Mouse (Mus musculus) neural tube, embryonic 15.5 days (tissue): ENCODE results near the gene Mrvi1. TPM values are rescaled to one million over a fixed set of nuclear protein-coding genes. Genes with fewer than 3 reads are reported as not detected.

Source experiments
- ATAC-seq: fragments of 200-750 bp; cut with Nextera tagmentation; 2 replicates; pipeline ENCODE4 v1.8.0; 2017; ENCODE audit warnings: mild to moderate bottlenecking, moderate TSS enrichment, moderate library complexity; ENCODE audit not compliant: low FRiP score
- H3K27ac ChIP-seq: fragments of 300-500 bp; sonication (generic); replicated peaks from 2 replicates; pipeline ENCODE4 v1.5.1; 2015; ENCODE audit warnings: mild to moderate bottlenecking, inconsistent platforms
- H3K27me3 ChIP-seq: fragments of 300-500 bp; sonication (generic); replicated peaks from 2 replicates; pipeline ENCODE4 v1.6.1; 2015; ENCODE audit warnings: inconsistent platforms
- H3K36me3 ChIP-seq: fragments of 300-500 bp; sonication (generic); 2 replicates; pipeline ENCODE4 v1.6.1; 2015; ENCODE audit warnings: inconsistent platforms
- H3K4me1 ChIP-seq: fragments of 300-500 bp; sonication (generic); 2 replicates; pipeline ENCODE4 v1.6.1; 2015; ENCODE audit warnings: inconsistent platforms
- H3K4me2 ChIP-seq: fragments of 300-500 bp; sonication (generic); 2 replicates; pipeline ENCODE4 v1.6.1; 2015; ENCODE audit warnings: inconsistent platforms, mild to moderate bottlenecking, moderate library complexity
- H3K4me3 ChIP-seq: fragments of 300-500 bp; sonication (generic); replicated peaks from 2 replicates; pipeline ENCODE4 v1.5.1; 2015; ENCODE audit warnings: mild to moderate bottlenecking, inconsistent platforms
- H3K9ac ChIP-seq: fragments of 300-500 bp; sonication (generic); replicated peaks from 2 replicates; pipeline ENCODE4 v1.6.1; 2015; ENCODE audit warnings: mild to moderate bottlenecking, inconsistent platforms
- H3K9me3 ChIP-seq: fragments of 300-500 bp; sonication (generic); replicated peaks from 2 replicates; pipeline ENCODE4 v1.6.1; 2016; ENCODE audit warnings: inconsistent platforms
- WGBS: fragments of 180-500 bp; shearing (Covaris S2); methylation state at CpG from one replicate; pipeline ENCODE4 v1.1.7; 2015; ENCODE audit warnings: mixed read lengths; 5-methylcytosine and 5-hydroxymethylcytosine counted together
- polyA plus RNA-seq: library from polyadenylated mRNA; unstranded; fragments of >200 nt; fragmentation: Nextera tagmentation; extraction: Ambion mirVana; gene quantifications from 2 replicates; pipeline ENCODE4 v1.2.1, GENCODE M21; 2015

The Mrvi1 gene
- polyA plus RNA-seq, 1 experiment from 2014 or later, result 1.4 TPM

DNA sequence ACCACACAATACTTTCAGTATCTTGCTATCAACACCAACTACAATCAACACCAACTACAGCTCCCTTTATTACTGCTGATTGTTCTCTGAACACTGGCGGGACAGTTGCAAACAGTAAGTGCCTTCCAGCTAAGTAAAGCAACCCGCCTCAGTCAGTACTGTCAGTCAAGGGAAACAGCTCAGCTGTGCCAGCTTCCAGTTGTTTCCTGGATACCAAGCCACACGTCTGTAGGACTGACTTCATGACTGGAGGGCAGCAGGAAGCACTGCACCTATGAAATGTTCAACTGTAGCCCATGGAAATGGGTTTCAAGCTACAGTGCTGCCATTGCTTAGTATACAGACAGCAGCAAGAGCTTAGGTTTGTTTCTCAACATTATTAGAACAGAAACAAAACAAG, 147.7 kb downstream of the Mrvi1 start:
- H3K4me2 ChIP-seq, result no peak overlapping the region
- H3K9ac ChIP-seq, result no peak overlapping the region
- ATAC-seq, result no peak
- H3K36me3 ChIP-seq, result peaks cover 15% of the 10 kb centered on the region; the same call in 1 of the 2 replicates
- H3K27ac ChIP-seq, result no peak overlapping the region
- H3K4me1 ChIP-seq, result no peaks in the 10 kb centered on the region
- H3K9me3 ChIP-seq, result no peaks in the 10 kb centered on the region
- no peaks in the 10 kb centered on the region for H3K27me3 ChIP-seq
- 52% methylated on average over 3 of the region's 3 CpGs for WGBS
- no peak overlapping the region for H3K4me3 ChIP-seq

DNA sequence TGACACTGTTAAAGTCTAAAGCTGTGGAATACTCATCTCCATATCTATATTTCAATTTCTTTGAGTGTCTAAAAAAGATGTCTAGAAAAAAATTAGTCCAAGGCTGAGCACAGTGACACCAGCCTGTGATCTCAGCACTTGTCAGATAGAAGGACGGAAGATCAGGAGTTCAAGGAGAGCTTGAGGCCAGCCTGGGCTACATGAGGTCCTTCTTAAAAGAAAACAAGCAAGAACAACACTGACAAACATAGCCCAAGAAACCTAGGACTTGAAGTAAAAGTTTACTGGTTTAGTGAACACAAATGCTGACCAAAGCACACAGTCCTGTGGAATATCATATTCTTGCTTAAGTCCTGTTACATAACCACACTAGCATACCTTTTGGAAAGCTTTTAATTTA, 148.2 kb downstream of the Mrvi1 start:
- no peak overlapping the region for H3K27ac ChIP-seq
- no peak for ATAC-seq
- WGBS, result 95% methylated on average over 1 of the region's 1 CpGs

DNA sequence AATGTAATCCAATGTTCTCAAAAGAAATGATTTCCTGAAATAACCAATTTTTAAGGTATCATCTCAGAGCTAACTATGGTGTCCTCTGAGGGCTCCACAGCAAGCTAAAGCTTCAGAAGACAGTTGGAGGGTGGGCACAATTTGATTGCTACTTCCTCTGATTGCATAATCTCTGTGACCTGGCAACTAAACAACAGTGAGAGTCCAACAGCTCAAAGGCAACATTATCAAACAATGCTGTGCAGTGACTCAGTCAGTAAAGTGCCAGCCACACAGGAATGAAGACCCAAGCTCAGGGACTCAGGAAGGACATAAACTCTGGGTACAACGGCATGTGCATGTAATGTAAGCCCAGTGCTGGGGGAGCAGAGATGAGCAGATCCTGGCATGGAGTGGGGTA, 149.2 kb downstream of the Mrvi1 start:
- 91% methylated on average over 1 of the region's 1 CpGs for WGBS
- Histone ChIP-seq H3K9me3 (no peaks in the 10 kb centered on the region), H3K27ac (no peak overlapping the region), H3K4me1 (no peaks in the 10 kb centered on the region), H3K36me3 (peaks cover 21% of the 10 kb centered on the region; the same call in 1 of the 2 replicates), H3K4me3 (no peak overlapping the region), H3K27me3 (no peaks in the 10 kb centered on the region), H3K9ac (no peak overlapping the region), H3K4me2 (no peak overlapping the region)
- ATAC-seq, result no peak

More for the DNA sequence above, 148.2 kb downstream of the Mrvi1 start:
- H3K9ac ChIP-seq, result no peak overlapping the region
- no peak overlapping the region for H3K4me2 ChIP-seq
- no peaks in the 10 kb centered on the region for H3K9me3 ChIP-seq
- H3K4me3 ChIP-seq, result no peak overlapping the region
- H3K36me3 ChIP-seq, result peaks cover 19% of the 10 kb centered on the region; the same call in 1 of the 2 replicates
- no peaks in the 10 kb centered on the region for H3K27me3 ChIP-seq
- H3K4me1 ChIP-seq, result no peaks in the 10 kb centered on the region

DNA sequence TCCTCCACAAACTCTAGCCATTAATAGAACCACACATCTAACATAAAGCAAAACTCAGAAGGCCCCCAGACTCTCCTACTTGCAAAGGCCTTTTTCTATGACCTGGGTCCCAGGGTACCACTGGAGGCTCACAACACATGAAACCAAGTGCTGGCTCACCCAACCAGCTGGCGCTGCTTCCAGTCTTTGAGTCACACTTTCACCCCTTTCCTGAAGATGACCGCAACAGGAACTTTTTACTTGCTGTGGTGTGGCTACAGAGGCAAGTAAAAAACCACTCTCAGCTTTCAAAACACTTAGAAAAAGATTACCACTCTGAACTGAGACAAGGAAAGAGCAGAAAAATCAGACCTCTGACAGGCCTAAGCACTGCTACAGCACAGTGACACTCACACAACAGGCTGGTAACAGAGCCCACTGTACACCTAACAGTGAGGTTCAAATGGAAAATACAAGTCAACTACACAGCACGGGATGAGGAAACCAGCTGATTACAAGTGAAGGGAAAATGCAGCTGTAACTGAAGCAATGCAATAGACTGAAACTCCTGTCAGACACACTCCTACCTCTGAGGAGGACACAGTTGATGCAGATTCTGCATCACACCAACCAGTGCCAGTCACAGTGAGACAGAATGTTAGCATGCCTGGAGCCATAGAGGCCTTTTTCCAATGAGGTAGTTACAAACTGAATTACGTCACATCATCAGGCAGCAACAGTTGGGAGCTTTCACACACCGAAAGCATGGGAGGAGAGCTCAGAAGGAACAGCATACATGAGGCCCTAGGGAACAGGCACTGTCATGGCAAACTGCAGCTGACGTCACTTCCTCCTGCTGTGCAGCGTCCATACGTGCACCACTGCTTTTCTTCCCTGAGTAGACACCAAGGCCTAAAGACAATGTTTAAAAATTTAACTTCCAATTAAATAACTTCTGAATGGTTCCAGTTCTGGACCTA, 158.0 kb downstream of the Mrvi1 start:
- Histone ChIP-seq H3K36me3 (peaks cover 27% of the 10 kb centered on the region), H3K4me1 (peaks cover 14% of the 10 kb centered on the region; the same call in 1 of the 2 replicates), H3K9ac (no peak overlapping the region), H3K27me3 (no peaks in the 10 kb centered on the region), H3K4me3 (no peak overlapping the region), H3K27ac (no peak overlapping the region), H3K4me2 (no peak overlapping the region), H3K9me3 (no peaks in the 10 kb centered on the region)
- WGBS, result 76% methylated on average over 8 of the region's 8 CpGs
- ATAC-seq, result no peak

DNA sequence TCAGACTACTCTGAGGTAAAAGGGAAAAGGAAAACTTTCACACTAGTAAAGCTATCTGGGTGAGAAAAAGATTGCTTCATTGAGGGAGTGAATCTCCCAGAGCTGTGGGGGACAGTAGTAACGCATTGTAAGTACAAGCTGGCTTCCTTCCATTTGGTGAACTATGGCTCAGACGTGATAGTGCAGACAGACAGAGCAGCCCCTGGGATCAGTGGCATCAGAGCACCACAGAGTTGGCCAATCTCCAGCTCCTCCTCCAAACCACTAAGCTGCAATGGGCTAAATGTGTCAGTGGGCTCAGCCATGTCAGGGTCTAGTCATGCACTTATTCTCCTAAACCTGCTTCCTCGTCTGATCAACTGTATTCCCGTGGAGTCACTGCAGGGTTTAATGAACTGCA, 158.7 kb downstream of the Mrvi1 start:
- Histone ChIP-seq H3K27ac (no peak overlapping the region), H3K4me1 (peaks cover 14% of the 10 kb centered on the region; the same call in 1 of the 2 replicates), H3K36me3 (peaks cover 23% of the 10 kb centered on the region), H3K4me2 (no peak overlapping the region), H3K27me3 (no peaks in the 10 kb centered on the region), H3K9me3 (no peaks in the 10 kb centered on the region), H3K4me3 (no peak overlapping the region), H3K9ac (no peak overlapping the region)
- WGBS, result 66% methylated on average over 4 of the region's 4 CpGs
- no peak for ATAC-seq

DNA sequence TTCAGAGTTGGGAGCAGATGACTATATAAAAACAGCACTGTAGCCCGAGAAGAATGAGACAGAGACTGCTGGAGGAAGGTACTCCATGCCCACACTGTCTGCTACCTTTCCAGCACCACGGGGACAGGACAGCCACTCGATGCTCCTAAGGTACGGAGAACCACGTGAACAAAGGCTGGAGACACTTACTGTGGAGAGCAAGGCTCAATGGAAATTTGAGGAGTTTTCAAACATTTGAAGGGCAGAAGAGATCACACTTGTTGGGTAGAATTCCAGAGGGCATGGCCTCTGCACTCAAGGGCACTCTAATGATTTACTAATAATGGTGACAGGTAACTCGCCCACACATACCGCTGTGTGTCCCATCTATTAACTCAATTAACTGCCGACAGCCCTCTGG, 159.2 kb downstream of the Mrvi1 start:
- H3K4me2 ChIP-seq, result no peak overlapping the region
- ATAC-seq, result no peak

DNA sequence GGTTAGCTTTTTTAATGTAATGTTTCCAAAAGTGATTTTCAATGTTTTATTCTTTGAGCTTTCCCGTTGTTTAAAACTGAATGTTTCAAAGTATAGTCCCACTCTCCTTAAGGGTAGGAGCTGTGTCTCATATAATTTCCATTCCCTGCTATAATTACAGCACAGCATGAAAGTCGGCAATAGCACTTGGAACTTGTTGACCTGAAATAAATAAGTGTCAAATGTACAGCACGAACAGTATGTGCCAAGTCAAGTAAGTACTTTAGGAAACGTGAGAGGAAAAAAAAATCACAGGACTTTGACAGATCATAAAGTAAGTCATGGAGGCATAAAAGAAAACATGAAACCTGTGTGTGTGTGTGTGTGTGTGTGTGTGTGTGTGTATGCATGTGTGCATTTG, 160.2 kb downstream of the Mrvi1 start:
- peaks cover 14% of the 10 kb centered on the region; the same call in 1 of the 2 replicates for H3K4me1 ChIP-seq
- H3K4me3 ChIP-seq, result no peak overlapping the region
- no peak overlapping the region for H3K4me2 ChIP-seq
- H3K27ac ChIP-seq, result no peak overlapping the region
- H3K36me3 ChIP-seq, result peaks cover 26% of the 10 kb centered on the region
- WGBS, result 59% methylated on average over 4 of the region's 4 CpGs
- no peaks in the 10 kb centered on the region for H3K9me3 ChIP-seq
- ATAC-seq, result no peak
- no peak overlapping the region for H3K9ac ChIP-seq
- H3K27me3 ChIP-seq, result no peaks in the 10 kb centered on the region

More for the DNA sequence above, 159.2 kb downstream of the Mrvi1 start:
- H3K4me3 ChIP-seq, result no peak overlapping the region
- H3K9me3 ChIP-seq, result no peaks in the 10 kb centered on the region
- 84% methylated on average over 8 of the region's 8 CpGs for WGBS
- no peaks in the 10 kb centered on the region for H3K27me3 ChIP-seq
- peaks cover 14% of the 10 kb centered on the region; the same call in 1 of the 2 replicates for H3K4me1 ChIP-seq
- peaks cover 25% of the 10 kb centered on the region for H3K36me3 ChIP-seq
- no peak overlapping the region for H3K9ac ChIP-seq
- H3K27ac ChIP-seq, result no peak overlapping the region; the same call in 1 of the 2 replicates

DNA sequence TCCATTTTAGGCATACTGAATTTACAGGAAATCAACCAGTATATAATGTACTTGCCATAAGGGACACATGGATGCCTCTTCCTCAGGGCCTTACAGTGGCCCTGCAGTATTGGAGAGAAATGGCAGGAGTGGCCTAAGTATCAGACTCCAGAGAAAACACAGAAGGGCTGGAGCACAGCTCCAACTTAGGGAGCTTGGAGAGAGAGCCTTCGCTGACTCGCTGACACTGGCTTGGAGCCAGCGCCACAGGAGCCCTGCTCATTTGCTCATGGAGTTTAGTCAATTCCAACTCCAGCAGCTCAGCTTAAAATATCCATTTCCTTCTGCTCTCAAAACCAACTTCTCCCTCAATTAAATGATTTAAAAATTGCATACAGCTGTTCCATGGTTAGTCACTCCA, 160.6 kb downstream of the Mrvi1 start:
- H3K4me1 ChIP-seq, result peaks cover 14% of the 10 kb centered on the region; the same call in 1 of the 2 replicates
- peaks cover 23% of the 10 kb centered on the region for H3K36me3 ChIP-seq
- WGBS, result 53% methylated on average over 3 of the region's 3 CpGs
- no peak overlapping the region for H3K9ac ChIP-seq
- H3K27ac ChIP-seq, result peak overlapping the region; percentile 37; the same call in 1 of the 2 replicates
- no peak for ATAC-seq
- H3K9me3 ChIP-seq, result no peaks in the 10 kb centered on the region
- H3K4me3 ChIP-seq, result no peak overlapping the region
- no peak overlapping the region for H3K4me2 ChIP-seq
- no peaks in the 10 kb centered on the region for H3K27me3 ChIP-seq

DNA sequence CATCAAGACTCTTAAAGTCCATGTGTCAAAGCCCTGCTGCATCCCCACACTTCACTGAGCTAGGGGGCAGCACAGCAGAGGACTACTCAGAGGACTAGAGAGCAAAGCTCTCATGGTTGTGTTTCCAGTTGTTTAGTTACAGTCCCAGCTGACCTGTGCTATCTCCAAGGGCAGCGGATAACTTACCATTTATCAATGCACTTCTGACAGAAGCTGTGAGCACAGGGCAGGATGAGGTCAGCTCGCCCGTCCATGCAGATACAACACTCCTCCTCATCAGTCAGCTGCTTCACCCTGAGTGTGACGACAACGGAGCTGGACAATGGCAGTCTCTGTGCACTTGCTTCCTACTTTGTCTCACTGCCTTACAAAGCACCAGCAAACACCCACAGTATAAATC, 161.2 kb downstream of the Mrvi1 start:
- peaks cover 23% of the 10 kb centered on the region for H3K36me3 ChIP-seq
- H3K27ac ChIP-seq, result peak overlapping the region; percentile 37; the same call in 1 of the 2 replicates
- WGBS, result 13% methylated on average over 5 of the region's 5 CpGs
- no peak; the same call in 1 of the 2 replicates for ATAC-seq
- peaks cover 14% of the 10 kb centered on the region; the same call in 1 of the 2 replicates for H3K4me1 ChIP-seq
- H3K9ac ChIP-seq, result no peak overlapping the region
- H3K27me3 ChIP-seq, result no peaks in the 10 kb centered on the region
- H3K4me2 ChIP-seq, result no peak overlapping the region
- H3K4me3 ChIP-seq, result no peak overlapping the region
- H3K9me3 ChIP-seq, result no peaks in the 10 kb centered on the region

DNA sequence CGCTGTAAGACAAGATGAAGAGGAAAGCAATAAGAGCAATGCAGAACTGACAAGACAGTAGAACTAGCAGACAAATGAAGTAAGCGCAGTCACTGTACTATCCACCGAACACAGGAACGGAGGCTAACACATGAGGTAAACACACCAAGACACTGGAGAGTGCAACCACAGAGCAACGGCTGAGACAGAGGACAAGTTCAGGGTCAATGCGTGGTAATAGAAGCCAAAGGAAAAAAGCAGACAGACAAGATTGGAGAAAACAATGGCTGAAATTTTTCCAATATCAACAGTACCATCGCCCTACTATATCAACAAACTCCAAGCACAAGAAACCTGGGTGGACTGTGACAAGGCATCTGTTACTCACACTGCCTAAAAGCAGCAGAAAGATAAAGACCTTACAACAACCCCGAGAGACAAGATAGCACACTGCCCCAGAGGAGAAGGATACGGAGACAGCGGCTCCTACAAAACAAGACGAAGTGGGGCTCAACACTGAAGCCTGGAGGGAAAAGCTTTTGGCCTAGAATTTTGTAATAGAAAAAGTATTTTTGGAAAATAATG, 163.4 kb downstream of the Mrvi1 start:
- Histone ChIP-seq H3K4me3 (no peak overlapping the region), H3K4me1 (peaks cover 14% of the 10 kb centered on the region; the same call in 1 of the 2 replicates), H3K4me2 (no peak overlapping the region), H3K27me3 (no peaks in the 10 kb centered on the region), H3K36me3 (peaks cover 15% of the 10 kb centered on the region), H3K9me3 (no peaks in the 10 kb centered on the region), H3K27ac (no peak overlapping the region), H3K9ac (no peak overlapping the region)
- WGBS, result 90% methylated on average over 11 of the region's 11 CpGs
- no peak for ATAC-seq
